Mouse (Mus musculus) gastrocnemius, adult 18-20 months (tissue): Measurements from ENCODE around the gene Gm13283. TPM values are rescaled to one million over a fixed set of nuclear protein-coding genes. Genes with fewer than 3 reads are reported as not detected.
"Not testable (repeated sequence)": the region's sequence is repeated elsewhere in the genome, so short reads cannot be mapped to it uniquely, and the experiment has no call there.

Source experiments
- DNase-seq: peaks from one replicate; pipeline ENCODE4 v3.0.0; 2021; ENCODE audit warnings: low spot score
- total RNA-seq, 2 experiments: library from RNA; stranded (reverse); gene quantifications; 2 replicates each; pipeline ENCODE4 v1.2.3; 2021

The Gm13283 gene
- total RNA-seq, 2 experiments from 2014 or later = not detected

- not testable (repeated sequence) for DNase-seq
Observed at GRCm38 (mm10) chr4:88762341-88762740, 2.4 kb downstream of the Gm13283 start.

DNA sequence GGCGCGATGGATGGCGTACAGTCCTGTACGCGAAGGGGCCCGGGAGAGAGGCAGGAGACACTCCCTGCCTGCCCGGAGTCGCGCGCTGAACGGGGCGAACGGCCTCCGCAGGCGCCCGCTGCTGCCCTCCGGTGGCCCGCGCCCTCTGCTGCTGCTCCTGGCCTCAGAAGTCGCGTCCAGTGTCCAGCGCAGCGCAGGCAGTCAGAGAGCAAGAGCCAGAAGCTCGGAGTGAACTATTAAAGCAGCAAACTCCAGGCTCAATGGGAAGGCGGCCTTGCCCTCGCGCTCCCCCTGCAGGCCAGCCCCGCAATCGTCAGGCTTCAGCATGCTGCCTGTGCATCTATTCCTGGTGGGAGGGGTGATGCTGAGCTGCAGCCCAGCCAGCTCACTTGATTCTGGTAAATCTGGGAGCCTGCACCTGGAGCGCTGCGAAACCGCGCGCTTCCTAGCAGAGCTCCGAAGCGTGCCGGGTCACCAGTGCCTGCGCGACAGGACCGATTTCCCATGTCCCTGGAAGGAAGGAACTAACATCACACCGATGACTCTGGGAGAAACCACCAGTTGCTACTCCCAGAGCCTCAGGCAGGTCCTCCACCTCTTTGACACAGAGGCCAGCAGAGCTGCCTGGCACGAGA, 3.6 kb downstream of the Gm13283 start:
- peak; percentile 42 for DNase-seq

- not testable (repeated sequence) for DNase-seq
Observed at GRCm38 (mm10) chr4:88773534-88773933, 13.6 kb downstream of the Gm13283 start, which contains the start of gene Gm13290. Gm13290 (plus strand) TSS chr4:88773834.

GRCm38 (mm10) chr4:88776622-88777021, 16.7 kb downstream of the Gm13283 start, which contains the start of gene Gm13289:
Gm13289 (plus strand) TSS chr4:88776922.
- not testable (repeated sequence) for DNase-seq

GRCm38 (mm10) chr4:88779550-88779949, 19.6 kb downstream of the Gm13283 start, which contains the start of gene Gm13272:
Gm13272 (plus strand) TSS chr4:88779850.
- DNase-seq = not testable (repeated sequence)

GRCm38 (mm10) chr4:88780320-88780719, 20.4 kb downstream of the Gm13283 start:
- not testable (repeated sequence) for DNase-seq

DNA sequence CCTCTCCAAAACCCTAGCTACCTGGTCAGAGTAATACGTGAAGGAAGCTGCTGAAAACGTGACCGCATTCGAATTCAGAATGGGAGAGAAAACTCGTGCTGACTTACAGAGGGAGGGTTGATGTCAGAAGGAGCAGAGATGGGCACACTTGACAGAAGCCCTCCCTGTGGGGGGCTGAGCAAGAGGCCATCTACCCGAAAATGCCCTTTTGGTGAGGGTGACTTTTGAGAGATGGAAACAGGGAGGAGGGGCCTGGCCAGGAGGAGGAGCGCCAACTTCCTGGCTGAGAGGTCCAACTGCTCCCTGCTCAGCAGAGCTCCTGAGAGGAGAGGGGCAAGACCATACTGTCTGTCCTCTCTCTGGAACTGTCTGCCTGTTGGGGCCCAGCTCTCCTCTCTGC, 21.9 kb downstream of the Gm13283 start, which contains the start of gene Ifnz:
TSS of gene Ifnz (plus strand) at position 301 of the 400 bp plus-strand sequence.
- not testable (repeated sequence) for DNase-seq

DNA sequence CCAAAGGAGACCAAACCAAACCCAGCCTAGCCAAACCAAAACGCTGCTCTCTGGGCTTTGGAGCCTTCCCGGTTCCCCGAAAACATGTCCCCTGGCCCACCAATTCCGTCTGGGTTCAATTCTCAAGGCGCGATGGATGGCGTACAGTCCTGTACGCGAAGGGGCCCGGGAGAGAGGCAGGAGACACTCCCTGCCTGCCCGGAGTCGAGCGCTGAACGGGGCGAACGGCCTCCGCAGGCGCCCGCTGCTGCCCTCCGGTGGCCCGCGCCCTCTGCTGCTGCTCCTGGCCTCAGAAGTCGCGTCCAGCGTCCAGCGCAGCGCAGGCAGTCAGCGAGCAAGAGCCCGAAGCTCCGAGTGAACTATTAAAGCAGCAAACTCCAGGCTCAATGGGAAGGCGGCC, 22.4 kb downstream of the Gm13283 start:
- DNase-seq = not testable (repeated sequence)

DNA sequence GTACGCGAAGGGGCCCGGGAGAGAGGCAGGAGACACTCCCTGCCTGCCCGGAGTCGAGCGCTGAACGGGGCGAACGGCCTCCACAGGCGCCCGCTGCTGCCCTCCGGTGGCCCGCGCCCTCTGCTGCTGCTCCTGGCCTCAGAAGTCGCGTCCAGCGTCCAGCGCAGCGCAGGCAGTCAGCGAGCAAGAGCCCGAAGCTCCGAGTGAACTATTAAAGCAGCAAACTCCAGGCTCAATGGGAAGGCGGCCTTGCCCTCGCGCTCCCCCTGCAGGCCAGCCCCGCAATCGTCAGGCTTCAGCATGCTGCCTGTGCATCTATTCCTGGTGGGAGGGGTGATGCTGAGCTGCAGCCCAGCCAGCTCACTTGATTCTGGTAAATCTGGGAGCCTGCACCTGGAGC, 25.5 kb downstream of the Gm13283 start, which contains the start of gene Gm13276:
TSS of gene Gm13276 (plus strand) at position 301 of the 400 bp plus-strand sequence.
- DNase-seq = not testable (repeated sequence)

GRCm38 (mm10) chr4:88788402-88788801, 28.5 kb downstream of the Gm13283 start, which contains the start of gene Gm13277:
Gm13277 (plus strand) TSS chr4:88788632.
- DNase-seq = peak; percentile 54

- not testable (repeated sequence) for DNase-seq
Observed at GRCm38 (mm10) chr4:88791250-88791649, 31.3 kb downstream of the Gm13283 start, which contains the start of gene Gm13278. Gm13278 (plus strand) TSS chr4:88791550.

DNA sequence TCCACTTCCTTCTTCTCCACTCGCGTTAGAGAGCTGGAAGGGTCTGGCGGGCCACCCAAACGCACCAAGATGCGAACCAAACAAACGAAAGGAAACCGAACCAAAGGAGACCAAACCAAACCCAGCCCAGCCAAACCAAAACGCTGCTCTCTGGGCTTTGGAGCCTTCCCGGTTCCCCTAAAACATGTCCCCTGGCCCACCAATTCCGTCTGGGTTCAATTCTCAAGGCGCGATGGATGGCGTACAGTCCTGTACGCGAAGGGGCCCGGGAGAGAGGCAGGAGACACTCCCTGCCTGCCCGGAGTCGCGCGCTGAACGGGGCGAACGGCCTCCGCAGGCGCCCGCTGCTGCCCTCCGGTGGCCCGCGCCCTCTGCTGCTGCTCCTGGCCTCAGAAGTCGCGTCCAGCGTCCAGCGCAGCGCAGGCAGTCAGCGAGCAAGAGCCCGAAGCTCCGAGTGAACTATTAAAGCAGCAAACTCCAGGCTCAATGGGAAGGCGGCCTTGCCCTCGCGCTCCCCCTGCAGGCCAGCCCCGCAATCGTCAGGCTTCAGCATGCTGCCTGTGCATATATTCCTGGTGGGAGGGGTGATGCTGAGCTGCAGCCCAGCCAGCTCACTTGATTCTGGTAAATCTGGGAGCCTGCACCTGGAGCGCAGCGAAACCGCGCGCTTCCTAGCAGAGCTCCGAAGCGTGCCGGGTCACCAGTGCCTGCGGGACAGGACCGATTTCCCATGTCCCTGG, 34.2 kb downstream of the Gm13283 start, which contains the start of gene Gm13275:
TSS of gene Gm13275 (plus strand) at position 552 of the 740 bp plus-strand sequence.
- peak; percentile 58 for DNase-seq

- DNase-seq = not testable (repeated sequence)
Observed at GRCm38 (mm10) chr4:88797097-88797496, 37.2 kb downstream of the Gm13283 start, which contains the start of gene Gm13279. Gm13279 (plus strand) TSS chr4:88797397.

DNA sequence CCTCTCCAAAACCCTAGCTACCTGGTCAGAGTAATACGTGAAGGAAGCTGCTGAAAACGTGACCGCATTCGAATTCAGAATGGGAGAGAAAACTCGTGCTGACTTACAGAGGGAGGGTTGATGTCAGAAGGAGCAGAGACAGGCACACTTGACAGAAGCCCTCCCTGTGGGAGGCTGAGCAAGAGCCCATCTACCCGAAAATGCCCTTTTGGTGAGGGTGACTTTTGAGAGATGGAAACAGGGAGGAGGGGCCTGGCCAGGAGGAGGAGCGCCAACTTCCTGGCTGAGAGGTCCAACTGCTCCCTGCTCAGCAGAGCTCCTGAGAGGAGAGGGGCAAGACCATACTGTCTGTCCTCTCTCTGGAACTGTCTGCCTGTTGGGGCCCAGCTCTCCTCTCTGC, 39.4 kb downstream of the Gm13283 start, which contains the start of gene Gm13285:
TSS of gene Gm13285 (plus strand) at position 301 of the 400 bp plus-strand sequence.
- DNase-seq = not testable (repeated sequence)

DNA sequence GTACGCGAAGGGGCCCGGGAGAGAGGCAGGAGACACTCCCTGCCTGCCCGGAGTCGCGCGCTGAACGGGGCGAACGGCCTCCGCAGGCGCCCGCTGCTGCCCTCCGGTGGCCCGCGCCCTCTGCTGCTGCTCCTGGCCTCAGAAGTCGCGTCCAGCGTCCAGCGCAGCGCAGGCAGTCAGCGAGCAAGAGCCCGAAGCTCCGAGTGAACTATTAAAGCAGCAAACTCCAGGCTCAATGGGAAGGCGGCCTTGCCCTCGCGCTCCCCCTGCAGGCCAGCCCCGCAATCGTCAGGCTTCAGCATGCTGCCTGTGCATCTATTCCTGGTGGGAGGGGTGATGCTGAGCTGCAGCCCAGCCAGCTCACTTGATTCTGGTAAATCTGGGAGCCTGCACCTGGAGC, 43.0 kb downstream of the Gm13283 start, which contains the start of gene Gm13287:
TSS of gene Gm13287 (plus strand) at position 301 of the 400 bp plus-strand sequence.
- DNase-seq = not testable (repeated sequence)

- not testable (repeated sequence) for DNase-seq
Observed at GRCm38 (mm10) chr4:88805231-88805630, 45.3 kb downstream of the Gm13283 start, which contains the start of gene Gm13288. Gm13288 (plus strand) TSS chr4:88805531.

GRCm38 (mm10) chr4:88805761-88806160, 45.8 kb downstream of the Gm13283 start:
- peak; percentile 5 for DNase-seq
